Mouse (Mus musculus) midbrain, postnatal 0 days (tissue): Measurements from ENCODE around the gene Pold1. TPM values are rescaled to one million over a fixed set of nuclear protein-coding genes. Genes with fewer than 3 reads are reported as not detected.

ENCODE experiments used
- ATAC-seq: fragments of 200-750 bp; cut with Nextera tagmentation; 2 replicates; pipeline ENCODE4 v1.8.0; 2017; ENCODE audit warnings: moderate number of reproducible peaks, mild to moderate bottlenecking, moderate TSS enrichment, moderate library complexity; ENCODE audit not compliant: low FRiP score
- DNase-seq: peaks from one replicate; pipeline ENCODE4 v3.0.0-alpha.2; 2015; ENCODE audit warnings: low spot score
- H3K27ac ChIP-seq: fragments of 300-500 bp; sonication (generic); 2 replicates; pipeline ENCODE4 v1.5.1; 2014; ENCODE audit warnings: low read depth, mild to moderate bottlenecking, low read length, mixed read lengths
- H3K27me3 ChIP-seq: fragments of 300-500 bp; sonication (generic); 2 replicates; pipeline ENCODE4 v1.6.1; 2014; ENCODE audit warnings: low read length, control low read depth, mixed read lengths; ENCODE audit not compliant: insufficient read depth
- H3K36me3 ChIP-seq: fragments of 300-500 bp; sonication (generic); 2 replicates; pipeline ENCODE4 v1.6.1; 2014; ENCODE audit warnings: low read length, control low read depth, mixed read lengths; ENCODE audit not compliant: insufficient read depth
- H3K4me1 ChIP-seq: fragments of 300-500 bp; sonication (generic); 2 replicates; pipeline ENCODE4 v1.6.1; 2014; ENCODE audit warnings: mild to moderate bottlenecking, control low read depth, antibody characterized with exemption, low read length, mixed read lengths; ENCODE audit not compliant: insufficient read depth
- H3K4me2 ChIP-seq: fragments of 300-500 bp; sonication (generic); 2 replicates; pipeline ENCODE4 v1.6.1; 2014; ENCODE audit warnings: low read depth, mild to moderate bottlenecking, low read length, mixed read lengths; ENCODE audit not compliant: poor library complexity, severe bottlenecking
- H3K4me3 ChIP-seq: fragments of 300-500 bp; sonication (generic); 2 replicates; pipeline ENCODE4 v1.5.1; 2014; ENCODE audit warnings: low read depth, mild to moderate bottlenecking, low read length, moderate library complexity
- H3K9ac ChIP-seq: fragments of 300-500 bp; sonication (generic); replicated peaks from 2 replicates; pipeline ENCODE4 v1.6.1; 2014; ENCODE audit warnings: mild to moderate bottlenecking, low read length, moderate library complexity, mixed read lengths; ENCODE audit not compliant: poor library complexity, severe bottlenecking
- H3K9me3 ChIP-seq: fragments of 300-500 bp; sonication (generic); 2 replicates; pipeline ENCODE4 v1.6.1; 2016; ENCODE audit warnings: low read length, control low read depth
- CTCF ChIP-seq: IDR thresholded peaks from 2 replicates; pipeline ENCODE4 v1.5.1; 2016; ENCODE audit warnings: antibody characterized with exemption, mild to moderate bottlenecking
- WGBS: fragments of 180-500 bp; shearing (Covaris S2); extraction: QIAGEN DNeasy Blood & Tissue Kit; methylation state at CpG from one replicate; pipeline ENCODE4 v1.1.7; 2014; 5-methylcytosine and 5-hydroxymethylcytosine counted together
- polyA plus RNA-seq: library from polyadenylated mRNA; unstranded; fragments of >200 nt; fragmentation: Nextera tagmentation; extraction: Ambion mirVana; gene quantifications from 2 replicates; pipeline ENCODE4 v1.2.1, GENCODE M21; 2015
- total RNA-seq: library from RNA; depleted of rRNA; stranded (reverse); fragments of >200 nt; gene quantifications from 2 replicates; pipeline ENCODE4 v1.2.3, GENCODE M21; 2014

The Pold1 gene
- total and polyA plus RNA-seq, 2 experiments from 2014 or later, result 9.6 to 17.5 TPM

DNA sequence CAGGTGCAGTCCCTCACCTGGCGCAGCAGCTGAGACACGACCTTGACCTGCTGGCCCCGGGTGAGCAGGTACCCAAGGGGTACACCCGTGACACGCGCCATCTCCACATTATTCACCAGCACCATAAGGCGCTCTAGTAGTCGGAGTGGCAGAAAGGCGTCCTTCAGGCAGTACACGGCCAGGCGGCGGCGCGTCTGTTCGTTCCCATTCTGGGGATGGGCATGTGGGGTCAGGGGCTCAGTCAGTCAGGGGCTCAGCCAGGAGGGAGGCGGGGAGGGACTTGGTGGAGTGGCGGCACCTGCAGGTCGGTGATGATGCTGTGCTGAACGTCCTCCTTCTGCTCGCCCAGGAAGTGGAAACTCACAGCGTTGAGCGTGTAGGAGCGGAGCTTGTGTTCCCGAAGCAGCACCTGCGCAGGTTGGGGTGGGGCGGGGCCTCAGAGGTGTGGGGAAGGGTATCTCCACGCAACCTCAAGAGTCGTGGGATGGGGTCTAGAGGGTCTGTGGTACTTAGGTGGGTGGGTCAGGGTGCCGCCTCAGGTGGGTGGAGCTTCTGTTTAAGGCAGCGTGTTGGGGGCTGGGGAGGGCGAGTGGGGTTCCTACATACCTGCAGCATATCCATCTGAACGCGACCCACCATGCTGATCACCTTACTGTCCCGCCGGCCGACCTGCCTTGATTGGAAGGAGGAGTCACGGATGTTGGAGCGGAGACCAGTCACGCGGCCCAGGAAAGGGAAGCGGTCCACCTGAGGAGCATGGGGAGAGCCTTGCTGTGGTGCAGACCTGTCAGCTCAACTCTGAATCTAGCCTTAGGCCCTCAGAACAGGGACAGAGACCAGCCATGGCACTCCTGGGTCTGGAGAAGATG is 9.7 kb downstream of the Pold1 start:
- no peak overlapping the region for H3K4me2 ChIP-seq
- no peak overlapping the region for H3K9ac ChIP-seq
- H3K4me3 ChIP-seq, result no peak overlapping the region
- H3K4me1 ChIP-seq, result no peaks in the 10 kb centered on the region
- peaks cover 19% of the 10 kb centered on the region for H3K36me3 ChIP-seq
- no peaks in the 10 kb centered on the region for H3K27me3 ChIP-seq
- no peak for TF ChIP-seq CTCF
- no peaks in the 10 kb centered on the region for H3K9me3 ChIP-seq
- ATAC-seq (peak; percentile 21; the same call in 1 of the 2 replicates), DNase-seq (no peak)
- H3K27ac ChIP-seq, result no peak overlapping the region
- 92% methylated on average over 41 of the region's 41 CpGs for WGBS

- Histone ChIP-seq H3K4me2 (no peak overlapping the region), H3K27ac (no peak overlapping the region), H3K4me1 (no peaks in the 10 kb centered on the region), H3K36me3 (peaks cover 18% of the 10 kb centered on the region), H3K9ac (no peak overlapping the region), H3K9me3 (no peaks in the 10 kb centered on the region), H3K27me3 (no peaks in the 10 kb centered on the region), H3K4me3 (no peak overlapping the region)
- 90% methylated on average over 13 of the region's 13 CpGs for WGBS
- ATAC-seq (no peak), DNase-seq (no peak)
- TF ChIP-seq CTCF, result no peak
Observed at GRCm38 (mm10) chr7:44537496-44537895, 11.2 kb downstream of the Pold1 start.

GRCm38 (mm10) chr7:44537009-44537408 is 11.6 kb downstream of the Pold1 start:
- no peak overlapping the region for H3K4me2 ChIP-seq
- no peak overlapping the region for H3K4me3 ChIP-seq
- ATAC-seq (no peak), DNase-seq (no peak)
- peaks cover 15% of the 10 kb centered on the region; the same call in 1 of the 2 replicates for H3K36me3 ChIP-seq
- H3K27me3 ChIP-seq, result no peaks in the 10 kb centered on the region
- H3K9me3 ChIP-seq, result no peaks in the 10 kb centered on the region
- no peaks in the 10 kb centered on the region for H3K4me1 ChIP-seq
- TF ChIP-seq CTCF, result no peak
- H3K9ac ChIP-seq, result no peak overlapping the region
- WGBS, result 87% methylated on average over 7 of the region's 7 CpGs
- no peak overlapping the region for H3K27ac ChIP-seq

DNA sequence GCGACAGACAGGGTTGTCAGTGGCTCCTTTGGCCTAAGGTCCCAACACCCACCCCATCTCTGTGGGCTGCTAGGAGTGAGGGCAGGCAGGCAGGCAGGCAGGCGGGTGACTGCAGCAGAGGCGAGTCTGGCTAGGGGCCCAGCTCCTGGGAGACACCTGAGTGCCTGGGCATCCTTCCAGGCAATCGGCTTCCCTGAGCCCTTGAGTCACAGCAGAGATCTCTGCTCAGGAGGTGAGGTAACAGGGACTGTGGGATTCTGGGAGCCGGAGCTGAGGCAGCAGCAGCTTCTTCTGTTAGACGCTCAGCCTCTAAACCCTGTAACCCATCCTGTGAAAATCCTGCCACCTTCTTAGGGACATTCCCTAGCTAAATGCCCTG is 12.1 kb downstream of the Pold1 start:
- no peak overlapping the region for H3K27ac ChIP-seq
- no peaks in the 10 kb centered on the region for H3K4me1 ChIP-seq
- ATAC-seq (no peak), DNase-seq (peak; percentile 40)
- no peak for TF ChIP-seq CTCF
- no peak overlapping the region for H3K4me2 ChIP-seq
- no peaks in the 10 kb centered on the region for H3K9me3 ChIP-seq
- WGBS, result 92% methylated on average over 6 of the region's 6 CpGs
- H3K9ac ChIP-seq, result no peak overlapping the region
- H3K4me3 ChIP-seq, result no peak overlapping the region
- H3K27me3 ChIP-seq, result no peaks in the 10 kb centered on the region
- H3K36me3 ChIP-seq, result peaks cover 15% of the 10 kb centered on the region; the same call in 1 of the 2 replicates

- no peaks in the 10 kb centered on the region for H3K4me1 ChIP-seq
- H3K27ac ChIP-seq, result no peak overlapping the region
- H3K4me2 ChIP-seq, result no peak overlapping the region
- TF ChIP-seq CTCF, result no peak
- no peaks in the 10 kb centered on the region for H3K9me3 ChIP-seq
- H3K9ac ChIP-seq, result no peak overlapping the region
- peaks cover 10% of the 10 kb centered on the region; the same call in 1 of the 2 replicates for H3K36me3 ChIP-seq
- H3K4me3 ChIP-seq, result no peak overlapping the region
- ATAC-seq (no peak), DNase-seq (no peak)
- WGBS, result 93% methylated on average over 27 of the region's 27 CpGs
- H3K27me3 ChIP-seq, result no peaks in the 10 kb centered on the region
Observed at GRCm38 (mm10) chr7:44535657-44536589, 12.7 kb downstream of the Pold1 start.
